Mouse (Mus musculus) heart, embryonic 16.5 days (tissue): Measurements from ENCODE around the gene Ass1. TPM values are rescaled to one million over a fixed set of nuclear protein-coding genes. Genes with fewer than 3 reads are reported as not detected.

ENCODE experiments used
- ATAC-seq: fragments of 200-750 bp; cut with Nextera tagmentation; replicated peaks from 2 replicates; pipeline ENCODE4 v1.8.0; 2017; ENCODE audit warnings: moderate number of reproducible peaks; ENCODE audit not compliant: insufficient read depth, low FRiP score; ENCODE audit errors: extremely low read depth
- H3K27ac ChIP-seq: fragments of 300-500 bp; sonication (generic); 2 replicates; pipeline ENCODE4 v1.5.1; 2014; ENCODE audit warnings: mild to moderate bottlenecking, low read length, control low read depth, moderate library complexity
- H3K27me3 ChIP-seq: fragments of 300-500 bp; sonication (generic); 2 replicates; pipeline ENCODE4 v1.6.1; 2014; ENCODE audit warnings: low read length, mixed read lengths; ENCODE audit not compliant: control insufficient read depth, insufficient read depth
- H3K36me3 ChIP-seq: fragments of 300-500 bp; sonication (generic); 2 replicates; pipeline ENCODE4 v1.6.1; 2014; ENCODE audit not compliant: control insufficient read depth, insufficient read depth
- H3K4me1 ChIP-seq: fragments of 300-500 bp; sonication (generic); 2 replicates; pipeline ENCODE4 v1.6.1; 2014; ENCODE audit warnings: low read length, mixed read lengths; ENCODE audit not compliant: control insufficient read depth, insufficient read depth
- H3K4me2 ChIP-seq: fragments of 300-500 bp; sonication (generic); 2 replicates; pipeline ENCODE4 v1.6.1; 2014; ENCODE audit warnings: low read depth, mild to moderate bottlenecking, control low read depth, low read length
- H3K4me3 ChIP-seq: fragments of 300-500 bp; sonication (generic); 2 replicates; pipeline ENCODE4 v1.5.1; 2014; ENCODE audit warnings: mild to moderate bottlenecking, control low read depth, low read length
- H3K9ac ChIP-seq: fragments of 300-500 bp; sonication (generic); 2 replicates; pipeline ENCODE4 v1.6.1; 2014; ENCODE audit warnings: low read length, control low read depth
- H3K9me3 ChIP-seq: fragments of 300-500 bp; sonication (generic); replicated peaks from 2 replicates; pipeline ENCODE4 v1.6.1; 2016; ENCODE audit warnings: low read length; ENCODE audit not compliant: control insufficient read depth
- WGBS: fragments of 180-500 bp; shearing (Covaris S2); extraction: QIAGEN DNeasy Blood & Tissue Kit; methylation state at CpG from one replicate; pipeline ENCODE4 v1.1.7; 2014; 5-methylcytosine and 5-hydroxymethylcytosine counted together
- polyA plus RNA-seq: library from polyadenylated mRNA; unstranded; fragments of >200 nt; fragmentation: Nextera tagmentation; extraction: Ambion mirVana; gene quantifications from 2 replicates; pipeline ENCODE4 v1.2.1, GENCODE M21; 2015

The Ass1 gene
- polyA plus RNA-seq, 1 experiment from 2014 or later = 11.8 TPM

DNA sequence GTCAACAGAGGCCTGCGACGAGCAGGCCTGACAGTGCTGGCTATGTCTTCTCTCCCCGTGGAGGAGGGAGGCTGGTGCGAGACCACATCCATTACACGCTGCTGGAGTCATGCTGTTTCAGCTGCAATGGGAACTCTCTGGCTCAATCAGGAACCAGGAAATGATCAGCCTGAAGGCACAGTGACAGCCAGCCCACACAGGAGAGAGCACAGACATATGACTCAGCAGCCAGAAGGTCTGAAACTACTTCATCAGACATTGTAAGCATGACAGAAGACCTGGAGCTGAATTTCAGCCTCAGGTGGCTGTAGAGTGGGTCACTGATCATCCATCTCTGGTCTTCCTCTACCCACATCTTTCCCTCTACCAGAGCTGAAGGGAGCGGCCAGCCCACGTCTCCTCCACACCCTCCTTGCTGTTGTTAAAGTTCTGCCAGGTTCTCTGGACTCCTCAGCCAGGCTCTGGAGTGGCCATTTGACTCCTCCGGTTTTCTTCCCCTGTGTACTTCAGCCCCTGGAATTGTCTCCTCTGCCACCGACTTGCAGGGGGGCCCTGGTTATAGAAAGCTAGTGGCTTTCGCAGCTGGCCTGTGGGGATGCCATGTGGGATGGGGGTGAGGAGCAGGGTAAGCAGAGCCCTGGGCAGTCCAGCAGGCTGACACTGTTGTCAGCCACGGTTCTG, 27.4 kb upstream of the Ass1 start:
- Histone ChIP-seq H3K9me3 (no peaks in the 10 kb centered on the region), H3K36me3 (no peaks in the 10 kb centered on the region), H3K27ac (no peak overlapping the region), H3K4me3 (no peak overlapping the region), H3K4me2 (no peak overlapping the region), H3K4me1 (no peaks in the 10 kb centered on the region), H3K9ac (no peak overlapping the region), H3K27me3 (no peaks in the 10 kb centered on the region)
- ATAC-seq = no peak
- WGBS = 63% methylated on average over 11 of the region's 11 CpGs

DNA sequence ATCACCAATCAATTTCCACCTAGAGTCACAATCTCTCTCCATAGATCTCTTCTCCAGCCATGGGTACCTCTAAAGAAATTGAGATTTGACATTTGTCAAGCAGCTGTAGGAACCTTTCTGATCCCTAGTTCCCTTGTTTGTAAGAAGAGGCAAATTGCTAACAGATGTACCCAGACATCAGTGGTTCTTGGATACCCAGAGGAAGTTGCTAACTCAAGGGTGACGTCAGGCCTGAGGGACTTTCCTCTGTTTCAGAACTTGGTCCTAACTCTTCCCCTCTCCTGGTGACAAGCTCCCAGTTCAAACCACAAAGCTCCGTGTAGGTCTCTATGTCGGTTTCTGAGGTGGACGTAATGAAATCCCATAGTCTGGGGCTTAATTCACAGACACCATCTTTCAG, 24.0 kb upstream of the Ass1 start:
- no peaks in the 10 kb centered on the region for H3K9me3 ChIP-seq
- WGBS = 76% methylated on average over 4 of the region's 4 CpGs
- H3K27ac ChIP-seq = no peak overlapping the region
- ATAC-seq = no peak
- no peak overlapping the region for H3K4me3 ChIP-seq
- peaks cover 27% of the 10 kb centered on the region for H3K4me1 ChIP-seq
- no peak overlapping the region for H3K9ac ChIP-seq
- H3K4me2 ChIP-seq = no peak overlapping the region
- no peaks in the 10 kb centered on the region for H3K27me3 ChIP-seq
- H3K36me3 ChIP-seq = no peaks in the 10 kb centered on the region

DNA sequence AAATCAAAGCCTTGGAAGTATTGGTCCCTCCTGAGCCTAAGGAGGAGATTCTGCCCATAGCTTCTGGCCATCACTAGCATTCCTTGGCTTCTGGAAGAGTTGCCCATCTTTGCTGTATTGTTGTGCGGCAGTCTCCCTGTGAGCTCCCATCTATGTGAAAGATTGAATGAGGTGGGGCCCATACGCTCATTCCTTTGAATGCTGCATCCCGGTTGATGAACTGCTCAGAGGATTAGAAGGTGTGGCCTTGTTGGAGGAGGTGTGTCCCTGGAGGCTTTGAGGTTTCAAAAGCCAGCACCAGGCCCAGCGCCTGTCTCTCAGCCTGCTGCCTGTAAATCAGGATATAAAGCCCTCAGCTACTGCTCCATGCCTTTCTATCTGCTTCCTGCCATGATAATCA, 23.6 kb upstream of the Ass1 start:
- peaks cover 28% of the 10 kb centered on the region for H3K4me1 ChIP-seq
- WGBS = 68% methylated on average over 4 of the region's 4 CpGs
- no peak overlapping the region for H3K27ac ChIP-seq
- no peak overlapping the region for H3K9ac ChIP-seq
- H3K9me3 ChIP-seq = no peaks in the 10 kb centered on the region
- no peak for ATAC-seq
- H3K27me3 ChIP-seq = no peaks in the 10 kb centered on the region
- no peak overlapping the region for H3K4me2 ChIP-seq
- no peak overlapping the region for H3K4me3 ChIP-seq
- no peaks in the 10 kb centered on the region for H3K36me3 ChIP-seq

DNA sequence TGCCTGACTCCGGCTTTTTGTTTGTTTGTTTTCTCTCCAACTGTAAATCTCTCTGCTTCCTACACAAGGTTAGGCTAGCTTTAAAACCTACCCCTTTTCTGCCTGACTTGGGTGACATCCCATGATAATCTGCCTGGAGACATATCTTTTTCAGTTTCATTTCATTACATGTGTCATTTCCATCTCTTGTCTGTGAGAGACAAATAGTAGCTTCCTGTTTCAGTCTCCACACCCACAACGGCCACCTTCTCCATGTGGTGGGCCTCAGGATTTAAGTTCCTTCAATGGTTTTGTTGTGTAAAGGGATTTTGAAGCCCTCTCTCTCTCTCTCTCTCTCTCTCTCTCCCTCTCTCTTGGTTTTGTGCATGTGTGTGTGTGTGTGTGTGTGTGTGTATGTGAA, 22.5 kb upstream of the Ass1 start:
- Histone ChIP-seq H3K4me2 (no peak overlapping the region), H3K27me3 (no peaks in the 10 kb centered on the region), H3K27ac (no peak overlapping the region), H3K9ac (no peak overlapping the region), H3K36me3 (no peaks in the 10 kb centered on the region), H3K4me3 (no peak overlapping the region), H3K4me1 (peaks cover 28% of the 10 kb centered on the region), H3K9me3 (no peaks in the 10 kb centered on the region)
- no peak for ATAC-seq
- 68% methylated on average over 2 of the region's 2 CpGs for WGBS

DNA sequence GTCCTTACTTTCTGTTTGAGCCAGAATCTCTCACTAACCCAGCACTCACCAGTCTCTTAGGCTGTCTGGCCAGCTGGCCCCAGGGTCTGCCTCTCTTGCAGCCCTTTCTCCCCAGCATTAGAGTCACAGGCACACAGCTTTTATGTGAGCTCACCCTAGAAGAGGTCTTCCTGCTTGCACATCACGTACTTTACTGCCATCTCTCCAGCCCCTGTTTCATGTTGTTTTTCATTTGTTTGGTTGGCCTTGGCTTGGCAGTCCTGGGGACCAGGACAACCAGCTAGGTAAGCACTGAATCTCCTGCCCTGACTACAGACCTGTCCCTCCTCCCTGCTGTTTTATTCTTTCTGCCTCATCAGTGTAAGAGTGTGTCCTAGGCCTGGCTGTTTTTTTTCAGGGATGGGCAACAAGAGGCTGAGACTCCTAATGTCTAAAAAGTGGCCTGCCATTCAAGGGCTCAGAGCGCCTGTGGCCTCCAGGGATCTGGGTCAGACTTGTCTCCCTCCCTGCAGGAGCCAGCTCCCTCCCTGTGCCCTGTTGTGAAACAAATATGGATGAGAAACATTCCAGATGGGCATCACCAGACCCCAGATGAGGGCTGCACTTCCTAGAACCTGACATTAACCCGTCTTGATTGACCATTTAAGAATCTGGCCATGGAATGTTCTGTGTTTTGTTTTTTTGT, 21.1 kb upstream of the Ass1 start:
- no peak overlapping the region for H3K4me3 ChIP-seq
- H3K4me2 ChIP-seq = no peak overlapping the region
- H3K36me3 ChIP-seq = no peaks in the 10 kb centered on the region
- H3K9ac ChIP-seq = peak overlapping the region; percentile 18; the same call in 1 of the 2 replicates
- peak overlapping the region; percentile 61 for H3K27ac ChIP-seq
- H3K9me3 ChIP-seq = no peaks in the 10 kb centered on the region
- peaks cover 34% of the 10 kb centered on the region for H3K4me1 ChIP-seq
- no peaks in the 10 kb centered on the region for H3K27me3 ChIP-seq
- no peak for ATAC-seq
- 66% methylated on average over 3 of the region's 3 CpGs for WGBS

DNA sequence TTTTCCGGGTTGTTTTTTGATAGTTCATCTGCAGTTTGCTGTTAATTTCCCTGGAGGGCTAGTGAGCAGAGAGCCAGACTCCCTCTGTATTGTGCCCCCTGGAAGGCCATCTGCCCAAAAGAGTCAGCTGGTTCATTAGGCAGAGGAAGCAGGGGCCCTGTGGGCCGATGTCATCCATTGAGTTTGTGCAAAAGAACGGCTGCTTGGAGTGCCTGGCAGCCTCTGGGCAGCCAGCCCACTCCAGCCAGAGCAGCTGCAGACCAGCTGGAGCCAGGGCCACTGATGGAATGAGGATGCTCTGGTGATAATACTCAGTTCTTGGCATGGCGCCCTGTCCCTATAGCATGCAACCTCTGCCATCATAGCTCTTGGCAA, 20.6 kb upstream of the Ass1 start:
- no peaks in the 10 kb centered on the region for H3K27me3 ChIP-seq
- ATAC-seq = peak; percentile 74
- H3K4me1 ChIP-seq = peaks cover 38% of the 10 kb centered on the region
- no peak overlapping the region for H3K4me2 ChIP-seq
- peak overlapping the region; percentile 61 for H3K27ac ChIP-seq
- H3K36me3 ChIP-seq = no peaks in the 10 kb centered on the region
- WGBS = 28% methylated on average over 4 of the region's 4 CpGs
- H3K9me3 ChIP-seq = no peaks in the 10 kb centered on the region
- H3K9ac ChIP-seq = no peak overlapping the region; the same call in 1 of the 2 replicates
- no peak overlapping the region for H3K4me3 ChIP-seq

DNA sequence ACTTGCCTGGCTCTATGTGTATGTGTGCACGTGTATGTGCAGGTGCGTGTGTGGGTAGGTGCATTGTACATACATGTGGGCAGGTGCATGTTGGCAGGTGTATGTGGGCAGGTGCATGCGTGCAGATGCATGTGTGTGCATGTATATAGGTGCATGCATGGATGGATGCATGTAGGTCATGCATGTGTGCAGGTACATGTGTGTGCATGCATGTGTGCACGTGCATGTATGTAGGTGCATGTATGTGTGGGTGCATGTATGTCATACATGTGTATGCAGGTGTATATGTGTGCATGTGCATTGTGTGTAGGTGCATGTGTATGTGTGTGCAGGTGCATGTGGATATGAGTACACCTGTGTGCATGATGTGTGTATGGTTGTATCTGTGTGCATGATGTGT, 20.1 kb upstream of the Ass1 start:
- Histone ChIP-seq H3K4me1 (peaks cover 43% of the 10 kb centered on the region), H3K4me2 (no peak overlapping the region), H3K27ac (no peak overlapping the region), H3K4me3 (no peak overlapping the region), H3K9me3 (no peaks in the 10 kb centered on the region), H3K9ac (no peak overlapping the region), H3K36me3 (no peaks in the 10 kb centered on the region), H3K27me3 (no peaks in the 10 kb centered on the region)
- ATAC-seq = no peak
- 94% methylated on average over 4 of the region's 4 CpGs for WGBS

DNA sequence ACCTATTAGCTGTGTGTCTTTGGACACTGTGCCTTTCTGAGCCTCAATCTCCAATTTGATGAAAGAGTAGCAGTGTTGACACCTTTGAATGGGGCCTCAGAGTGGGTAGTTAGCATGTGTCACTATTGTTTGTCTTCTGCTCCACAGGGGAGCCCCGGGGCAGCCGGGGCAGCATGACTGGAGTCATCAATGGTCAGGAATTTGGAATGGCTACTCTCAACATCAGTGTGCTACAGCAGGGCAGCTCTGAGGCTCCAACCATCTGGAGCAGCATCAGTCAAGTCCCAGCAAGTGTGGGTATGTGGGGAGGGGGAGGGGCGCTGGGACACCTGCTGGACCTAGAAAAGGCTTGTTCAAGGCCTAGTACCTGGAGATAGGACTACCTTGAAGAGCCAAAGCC, 19.3 kb upstream of the Ass1 start:
- Histone ChIP-seq H3K27ac (no peak overlapping the region), H3K4me2 (no peak overlapping the region), H3K36me3 (no peaks in the 10 kb centered on the region), H3K9me3 (no peaks in the 10 kb centered on the region), H3K4me1 (peaks cover 51% of the 10 kb centered on the region), H3K4me3 (no peak overlapping the region), H3K9ac (no peak overlapping the region), H3K27me3 (no peaks in the 10 kb centered on the region)
- 40% methylated on average over 3 of the region's 3 CpGs for WGBS
- ATAC-seq = no peak

DNA sequence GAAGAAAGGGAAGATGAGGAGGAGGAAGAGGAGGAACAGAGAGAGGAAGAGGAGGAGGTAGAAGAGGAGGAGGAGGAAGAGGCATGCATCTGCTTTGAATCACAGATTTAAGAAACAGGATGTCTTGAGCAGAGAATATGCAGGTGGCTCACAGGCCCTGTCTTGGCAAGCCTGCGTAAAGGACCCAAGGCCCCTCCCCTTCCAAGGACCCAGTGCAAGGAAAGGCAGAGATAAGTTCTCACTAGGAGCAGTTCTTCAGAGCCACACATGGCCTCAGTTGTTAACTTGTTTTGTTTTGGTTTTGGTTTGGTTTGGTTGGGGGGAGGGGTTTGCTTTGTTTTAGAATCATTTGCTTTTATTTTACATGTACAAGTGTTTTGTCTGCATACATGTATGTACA, 18.5 kb upstream of the Ass1 start:
- H3K9me3 ChIP-seq = no peaks in the 10 kb centered on the region
- WGBS = 50% methylated on average over 1 of the region's 1 CpGs
- H3K4me1 ChIP-seq = peaks cover 51% of the 10 kb centered on the region
- H3K4me2 ChIP-seq = no peak overlapping the region
- no peaks in the 10 kb centered on the region for H3K27me3 ChIP-seq
- no peak overlapping the region for H3K27ac ChIP-seq
- no peak for ATAC-seq
- H3K9ac ChIP-seq = no peak overlapping the region
- no peaks in the 10 kb centered on the region for H3K36me3 ChIP-seq
- no peak overlapping the region for H3K4me3 ChIP-seq
